Mouse (Mus musculus): ENCODE data around the gene Gclm. TPM values are rescaled to one million over a fixed set of nuclear protein-coding genes. Genes with fewer than 3 reads are reported as not detected.

Gene Gclm
- polyA plus RNA-seq, 1 experiment, result 123 TPM

GRCm38 (mm10) chr3:122304560-122304959 lies 59.2 kb downstream of the Gclm start:
- H3K36me3 ChIP-seq (ENCODE audit: control insufficient read depth, insufficient read depth, low read length, poor library complexity, severe bottlenecking), result no peaks in the 10 kb centered on the region
- no peak overlapping the region for H3K27ac ChIP-seq (ENCODE audit: insufficient read depth, low read length)
- H3K9ac ChIP-seq (ENCODE audit: low read depth, poor library complexity, severe bottlenecking), result no peak overlapping the region
- TF ChIP-seq EP300 (IDR thresholded peaks at IDR 0.05; ENCODE audit: insufficient read depth, low read depth, low read length) (no peak), CTCF (IDR thresholded peaks at IDR 0.05; ENCODE audit: low read depth, low read length) (no peak), POLR2A (IDR thresholded peaks at IDR 0.05; ENCODE audit: insufficient read depth, low read length) (no peak)
- H3K9me3 ChIP-seq (replicated peaks; ENCODE audit: control insufficient read depth, insufficient read depth, low read length, poor library complexity, severe bottlenecking), result no peaks in the 10 kb centered on the region
- no peaks in the 10 kb centered on the region for H3K27me3 ChIP-seq (ENCODE audit: control insufficient read depth, insufficient read depth, low read length, poor library complexity, severe bottlenecking)
- H3K4me1 ChIP-seq (ENCODE audit: control insufficient read depth, insufficient read depth, low read length), result peaks cover 2% of the 10 kb centered on the region
- H3K4me3 ChIP-seq (ENCODE audit: low read depth, low read length), result no peak overlapping the region

DNA sequence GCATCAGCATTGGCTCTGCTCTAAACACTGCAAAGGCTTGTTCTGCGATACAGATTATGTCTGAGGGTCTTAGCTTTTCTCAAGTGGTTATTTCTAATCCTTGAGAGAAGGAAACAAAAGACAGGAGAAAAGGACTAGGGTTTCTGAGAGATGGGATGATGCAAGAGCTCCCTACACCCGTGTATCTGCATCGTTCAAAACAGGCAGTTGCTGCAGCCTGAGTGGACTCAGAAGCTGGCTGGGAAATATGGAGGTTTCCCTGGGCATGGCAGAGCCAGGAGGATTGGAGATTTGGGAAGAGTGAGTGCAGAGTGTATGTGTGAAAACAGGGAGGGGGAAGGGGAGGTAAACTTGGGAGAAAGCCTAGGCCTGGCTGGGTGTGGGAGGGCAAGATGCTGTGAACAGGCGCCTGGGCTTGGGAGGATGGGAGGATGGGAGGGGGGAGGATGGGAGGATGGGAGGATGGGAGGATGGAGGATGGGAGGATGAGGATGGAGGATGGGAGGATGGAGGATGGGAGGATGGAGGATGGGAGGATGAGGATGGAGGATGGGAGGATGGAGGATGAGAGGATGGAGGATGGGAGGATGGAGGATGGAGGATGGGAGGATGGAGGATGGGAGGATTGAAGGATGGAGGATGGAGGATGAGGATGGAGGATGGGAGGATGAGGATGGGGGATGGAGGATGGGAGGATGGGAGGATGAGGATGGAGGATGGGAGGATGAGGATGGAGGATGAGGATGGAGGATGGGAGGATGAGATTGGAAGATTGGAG lies 62.7 kb downstream of the Gclm start:
- TF ChIP-seq CTCF (IDR thresholded peaks at IDR 0.05; ENCODE audit: low read depth, low read length), result no peak
- TF ChIP-seq EP300 (IDR thresholded peaks at IDR 0.05; ENCODE audit: insufficient read depth, low read depth, low read length), result no peak
- TF ChIP-seq POLR2A (IDR thresholded peaks at IDR 0.05; ENCODE audit: insufficient read depth, low read length), result no peak
- Histone ChIP-seq H3K27me3 (ENCODE audit: control insufficient read depth, insufficient read depth, low read length, poor library complexity, severe bottlenecking) (no peaks in the 10 kb centered on the region), H3K27ac (ENCODE audit: insufficient read depth, low read length) (no peak overlapping the region), H3K9ac (ENCODE audit: low read depth, poor library complexity, severe bottlenecking) (no peak overlapping the region), H3K4me1 (ENCODE audit: control insufficient read depth, insufficient read depth, low read length) (peaks cover 5% of the 10 kb centered on the region), H3K4me3 (ENCODE audit: low read depth, low read length) (no peak overlapping the region), H3K36me3 (ENCODE audit: control insufficient read depth, insufficient read depth, low read length, poor library complexity, severe bottlenecking) (no peaks in the 10 kb centered on the region), H3K9me3 (replicated peaks; ENCODE audit: control insufficient read depth, insufficient read depth, low read length, poor library complexity, severe bottlenecking) (no peaks in the 10 kb centered on the region)

DNA sequence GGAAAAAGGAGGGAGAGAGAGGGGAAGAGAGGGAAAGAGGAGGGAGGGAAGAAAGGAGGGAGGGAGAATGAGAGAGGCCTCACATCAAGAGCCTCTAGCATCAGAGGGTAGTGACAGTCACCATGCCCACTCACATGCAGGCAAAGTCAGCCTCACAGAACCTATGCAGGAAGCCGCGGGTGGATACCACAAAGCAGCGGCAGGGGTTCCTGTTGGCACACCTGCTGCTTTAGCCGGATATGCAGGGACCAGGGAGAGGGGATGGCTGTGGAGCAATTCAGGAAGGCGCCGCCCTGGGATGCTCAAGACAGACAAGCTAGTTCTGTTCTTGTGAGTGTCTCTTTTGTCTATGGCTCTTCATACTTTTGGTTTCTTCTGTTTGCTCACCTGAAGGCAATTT lies 63.6 kb downstream of the Gclm start:
- H3K36me3 ChIP-seq (ENCODE audit: control insufficient read depth, insufficient read depth, low read length, poor library complexity, severe bottlenecking), result no peaks in the 10 kb centered on the region
- no peak overlapping the region for H3K9ac ChIP-seq (ENCODE audit: low read depth, poor library complexity, severe bottlenecking)
- no peaks in the 10 kb centered on the region for H3K27me3 ChIP-seq (ENCODE audit: control insufficient read depth, insufficient read depth, low read length, poor library complexity, severe bottlenecking)
- no peaks in the 10 kb centered on the region for H3K9me3 ChIP-seq (replicated peaks; ENCODE audit: control insufficient read depth, insufficient read depth, low read length, poor library complexity, severe bottlenecking)
- H3K27ac ChIP-seq (ENCODE audit: insufficient read depth, low read length), result no peak overlapping the region
- H3K4me3 ChIP-seq (ENCODE audit: low read depth, low read length), result no peak overlapping the region
- TF ChIP-seq CTCF (IDR thresholded peaks at IDR 0.05; ENCODE audit: low read depth, low read length) (no peak), EP300 (IDR thresholded peaks at IDR 0.05; ENCODE audit: insufficient read depth, low read depth, low read length) (no peak), POLR2A (IDR thresholded peaks at IDR 0.05; ENCODE audit: insufficient read depth, low read length) (no peak)
- peaks cover 9% of the 10 kb centered on the region for H3K4me1 ChIP-seq (ENCODE audit: control insufficient read depth, insufficient read depth, low read length)

DNA sequence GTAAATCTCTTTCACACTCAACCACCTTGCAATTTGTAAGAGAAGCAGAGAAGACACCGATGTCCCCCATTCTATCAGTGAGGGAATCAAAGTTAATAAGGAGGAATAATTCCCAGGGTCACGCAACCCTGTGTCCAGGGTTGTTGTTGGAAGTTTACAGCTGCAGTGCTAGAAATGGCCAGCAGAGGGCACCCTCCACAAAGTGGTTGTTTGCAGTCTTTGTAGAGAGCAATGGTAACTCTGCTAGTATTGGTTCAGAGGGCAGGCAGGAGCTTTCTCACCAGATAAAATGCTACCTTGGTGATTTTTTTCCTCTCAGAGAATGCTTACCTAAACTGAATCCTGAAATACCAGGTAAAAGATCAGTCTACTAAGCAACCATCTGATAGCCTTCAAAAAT lies 66.7 kb downstream of the Gclm start:
- Histone ChIP-seq H3K4me1 (ENCODE audit: control insufficient read depth, insufficient read depth, low read length) (peaks cover 9% of the 10 kb centered on the region), H3K27me3 (ENCODE audit: control insufficient read depth, insufficient read depth, low read length, poor library complexity, severe bottlenecking) (no peaks in the 10 kb centered on the region), H3K9me3 (replicated peaks; ENCODE audit: control insufficient read depth, insufficient read depth, low read length, poor library complexity, severe bottlenecking) (no peaks in the 10 kb centered on the region), H3K27ac (ENCODE audit: insufficient read depth, low read length) (no peak overlapping the region), H3K4me3 (ENCODE audit: low read depth, low read length) (no peak overlapping the region), H3K36me3 (ENCODE audit: control insufficient read depth, insufficient read depth, low read length, poor library complexity, severe bottlenecking) (no peaks in the 10 kb centered on the region), H3K9ac (ENCODE audit: low read depth, poor library complexity, severe bottlenecking) (no peak overlapping the region)
- TF ChIP-seq EP300 (IDR thresholded peaks at IDR 0.05; ENCODE audit: insufficient read depth, low read depth, low read length), result no peak
- peak; percentile 75 for TF ChIP-seq CTCF (IDR thresholded peaks at IDR 0.05; ENCODE audit: low read depth, low read length)

DNA sequence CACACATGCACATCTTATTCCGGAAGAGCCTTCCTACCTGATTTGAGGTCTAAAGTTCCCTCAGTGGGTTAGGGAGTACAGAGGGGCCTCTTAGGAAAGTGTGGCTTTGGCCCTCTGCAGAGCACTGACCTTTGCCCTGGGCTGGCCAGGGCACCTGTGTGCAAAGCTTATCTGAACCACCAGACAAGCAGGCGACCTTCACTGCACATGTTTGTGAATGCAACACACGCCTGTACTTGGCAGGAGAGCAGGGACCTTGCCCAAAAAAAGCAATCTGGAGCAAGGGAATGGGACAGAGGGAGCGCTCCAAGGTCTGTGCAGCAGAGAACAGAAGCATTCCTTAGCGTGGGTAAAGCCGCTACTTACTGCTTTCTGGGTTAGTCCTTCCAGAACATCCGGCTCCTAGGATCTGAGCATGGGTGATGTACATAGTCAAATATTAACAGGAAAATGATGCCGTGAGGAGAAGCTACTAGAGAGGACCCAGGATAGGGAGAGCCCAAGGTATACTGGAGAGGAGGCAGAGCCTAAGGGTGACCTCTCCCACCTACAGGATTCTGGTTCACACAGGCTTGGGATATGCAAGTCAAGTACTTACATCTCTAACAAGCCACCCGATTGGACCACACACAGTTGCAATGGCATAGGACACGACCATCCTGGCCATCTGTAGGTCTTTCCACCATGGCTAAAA lies 67.7 kb downstream of the Gclm start:
- TF ChIP-seq CTCF (IDR thresholded peaks at IDR 0.05; ENCODE audit: low read depth, low read length) (no peak), EP300 (IDR thresholded peaks at IDR 0.05; ENCODE audit: insufficient read depth, low read depth, low read length) (no peak), POLR2A (IDR thresholded peaks at IDR 0.05; ENCODE audit: insufficient read depth, low read length) (no peak)
- Histone ChIP-seq H3K36me3 (ENCODE audit: control insufficient read depth, insufficient read depth, low read length, poor library complexity, severe bottlenecking) (no peaks in the 10 kb centered on the region), H3K4me3 (ENCODE audit: low read depth, low read length) (no peak overlapping the region), H3K4me1 (ENCODE audit: control insufficient read depth, insufficient read depth, low read length) (peaks cover 9% of the 10 kb centered on the region), H3K27ac (ENCODE audit: insufficient read depth, low read length) (no peak overlapping the region), H3K9me3 (replicated peaks; ENCODE audit: control insufficient read depth, insufficient read depth, low read length, poor library complexity, severe bottlenecking) (no peaks in the 10 kb centered on the region), H3K9ac (ENCODE audit: low read depth, poor library complexity, severe bottlenecking) (no peak overlapping the region), H3K27me3 (ENCODE audit: control insufficient read depth, insufficient read depth, low read length, poor library complexity, severe bottlenecking) (no peaks in the 10 kb centered on the region)

DNA sequence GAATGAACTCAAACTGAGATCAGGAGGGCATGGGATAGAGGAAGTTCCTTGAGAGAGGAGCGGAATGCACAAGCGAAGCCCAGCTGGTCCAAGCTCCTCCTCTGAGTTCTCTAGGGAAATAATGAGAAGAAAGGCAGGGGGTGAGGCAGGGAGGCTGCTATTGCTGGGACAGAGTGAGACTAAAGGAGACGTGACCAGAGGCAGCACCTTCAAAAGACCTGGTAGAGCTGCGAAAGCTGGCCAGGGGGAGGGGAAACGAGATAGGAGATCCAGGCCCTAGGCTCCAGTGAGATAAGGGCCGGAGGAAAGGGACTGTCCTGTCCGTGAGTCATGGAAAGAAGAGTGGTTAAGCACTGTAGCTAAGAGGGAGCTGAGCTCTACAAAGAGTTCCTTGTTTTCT lies 68.6 kb downstream of the Gclm start:
- TF ChIP-seq POLR2A (IDR thresholded peaks at IDR 0.05; ENCODE audit: insufficient read depth, low read length) (no peak), EP300 (IDR thresholded peaks at IDR 0.05; ENCODE audit: insufficient read depth, low read depth, low read length) (no peak), CTCF (IDR thresholded peaks at IDR 0.05; ENCODE audit: low read depth, low read length) (no peak)
- no peaks in the 10 kb centered on the region for H3K36me3 ChIP-seq (ENCODE audit: control insufficient read depth, insufficient read depth, low read length, poor library complexity, severe bottlenecking)
- H3K9ac ChIP-seq (ENCODE audit: low read depth, poor library complexity, severe bottlenecking), result no peak overlapping the region
- H3K9me3 ChIP-seq (replicated peaks; ENCODE audit: control insufficient read depth, insufficient read depth, low read length, poor library complexity, severe bottlenecking), result no peaks in the 10 kb centered on the region
- H3K27me3 ChIP-seq (ENCODE audit: control insufficient read depth, insufficient read depth, low read length, poor library complexity, severe bottlenecking), result no peaks in the 10 kb centered on the region
- no peak overlapping the region for H3K27ac ChIP-seq (ENCODE audit: insufficient read depth, low read length)
- no peak overlapping the region for H3K4me3 ChIP-seq (ENCODE audit: low read depth, low read length)
- peaks cover 8% of the 10 kb centered on the region for H3K4me1 ChIP-seq (ENCODE audit: control insufficient read depth, insufficient read depth, low read length)
